Mouse (Mus musculus): ENCODE measurements around the gene Abca13. TPM values are rescaled to one million over a fixed set of nuclear protein-coding genes. Genes with fewer than 3 reads are reported as not detected.
"Not testable (repeated sequence)": the region's sequence is repeated elsewhere in the genome, so short reads cannot be mapped to it uniquely, and the experiment has no call there.

The Abca13 gene
- polyA plus RNA-seq, 1 experiment: 0.04 TPM

DNA sequence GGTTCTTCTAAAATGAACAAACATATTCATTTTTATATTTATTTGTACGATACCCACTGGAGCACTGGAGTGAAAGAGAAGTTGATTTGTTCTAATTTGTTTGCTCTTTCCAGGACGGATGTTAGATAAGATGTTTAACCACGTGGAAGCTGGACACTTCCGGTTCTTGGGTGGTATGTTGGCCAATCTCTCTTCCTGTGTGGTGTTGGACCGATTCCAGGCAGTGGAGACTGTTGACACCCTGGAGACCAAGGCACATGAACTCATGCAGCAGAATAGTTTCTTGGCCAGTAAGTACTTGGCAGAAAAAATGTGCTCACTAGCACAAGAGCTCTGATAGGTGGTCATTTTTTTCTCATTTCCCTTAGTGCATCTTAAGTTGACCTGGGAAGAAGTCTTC is 181.4 kb downstream of the Abca13 start:
- H3K4me1 ChIP-seq (ENCODE audit: control insufficient read depth, insufficient read depth, low read length): no peaks in the 10 kb centered on the region
- H3K4me3 ChIP-seq (ENCODE audit: control insufficient read depth, low read depth, low read length): no peak overlapping the region
- TF ChIP-seq POLR2A (IDR thresholded peaks at IDR 0.05; ENCODE audit: control insufficient read depth, low read depth, low read length): no peak
- TF ChIP-seq CTCF (IDR thresholded peaks at IDR 0.05; ENCODE audit: control insufficient read depth, insufficient read depth, insufficient replicate concordance, low read depth, low read length): no peak
- no peaks in the 10 kb centered on the region for H3K27me3 ChIP-seq (ENCODE audit: control insufficient read depth, insufficient read depth, low read length)
- H3K36me3 ChIP-seq (ENCODE audit: control insufficient read depth, insufficient read depth, low read length): no peaks in the 10 kb centered on the region
- H3K27ac ChIP-seq (ENCODE audit: control insufficient read depth, insufficient read depth, low read depth, low read length): no peak overlapping the region

DNA sequence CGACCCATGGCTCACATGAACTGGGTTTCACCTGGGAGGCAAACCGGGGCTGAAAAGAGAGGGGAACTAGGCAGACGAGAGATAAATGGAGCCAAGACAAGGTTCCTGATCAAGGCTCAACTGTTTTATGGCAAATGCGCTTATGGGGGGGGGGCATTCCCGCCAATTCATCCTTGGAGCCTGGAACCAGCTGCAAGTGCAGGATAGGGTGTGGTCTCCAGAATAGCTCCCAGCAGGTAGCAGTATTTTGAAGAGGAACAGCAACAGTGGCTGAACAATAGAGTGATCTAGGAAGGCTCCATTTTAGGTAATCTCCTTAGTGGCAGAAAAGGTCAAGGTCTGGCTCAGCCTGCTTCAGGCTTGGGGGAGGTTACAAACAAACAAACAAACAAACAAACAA is 182.7 kb downstream of the Abca13 start:
- not testable (repeated sequence) for H3K4me1 ChIP-seq (ENCODE audit: control insufficient read depth, insufficient read depth, low read length); H3K4me3 ChIP-seq (ENCODE audit: control insufficient read depth, low read depth, low read length); H3K36me3 ChIP-seq (ENCODE audit: control insufficient read depth, insufficient read depth, low read length); H3K27me3 ChIP-seq (ENCODE audit: control insufficient read depth, insufficient read depth, low read length); H3K27ac ChIP-seq (ENCODE audit: control insufficient read depth, insufficient read depth, low read depth, low read length)

DNA sequence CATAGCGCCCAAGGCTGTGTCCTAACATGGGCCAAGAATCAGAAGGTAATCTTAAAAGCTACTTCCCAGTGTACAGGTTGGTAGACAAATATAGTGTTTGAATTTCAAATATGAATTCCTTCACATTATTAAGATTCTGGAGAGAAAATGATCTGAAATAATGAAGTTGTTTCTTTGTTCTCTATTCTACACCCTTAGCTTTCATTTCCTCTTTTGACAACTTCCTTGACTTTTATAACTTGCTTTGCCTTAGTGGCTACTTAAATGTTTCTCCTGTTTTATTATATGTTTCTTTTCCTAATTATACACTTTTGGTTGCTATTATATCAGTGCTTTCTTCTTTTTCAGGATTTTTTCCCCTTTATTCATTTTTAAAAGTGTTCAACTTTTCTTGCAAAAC is 196.8 kb downstream of the Abca13 start:
- TF ChIP-seq CTCF (IDR thresholded peaks at IDR 0.05; ENCODE audit: control insufficient read depth, insufficient read depth, insufficient replicate concordance, low read depth, low read length) (no peak), POLR2A (IDR thresholded peaks at IDR 0.05; ENCODE audit: control insufficient read depth, low read depth, low read length) (no peak)
- H3K27me3 ChIP-seq (ENCODE audit: control insufficient read depth, insufficient read depth, low read length): no peaks in the 10 kb centered on the region
- H3K36me3 ChIP-seq (ENCODE audit: control insufficient read depth, insufficient read depth, low read length): no peaks in the 10 kb centered on the region
- no peak overlapping the region for H3K27ac ChIP-seq (ENCODE audit: control insufficient read depth, insufficient read depth, low read depth, low read length)
- no peak overlapping the region for H3K4me3 ChIP-seq (ENCODE audit: control insufficient read depth, low read depth, low read length)
- H3K4me1 ChIP-seq (ENCODE audit: control insufficient read depth, insufficient read depth, low read length): no peaks in the 10 kb centered on the region

DNA sequence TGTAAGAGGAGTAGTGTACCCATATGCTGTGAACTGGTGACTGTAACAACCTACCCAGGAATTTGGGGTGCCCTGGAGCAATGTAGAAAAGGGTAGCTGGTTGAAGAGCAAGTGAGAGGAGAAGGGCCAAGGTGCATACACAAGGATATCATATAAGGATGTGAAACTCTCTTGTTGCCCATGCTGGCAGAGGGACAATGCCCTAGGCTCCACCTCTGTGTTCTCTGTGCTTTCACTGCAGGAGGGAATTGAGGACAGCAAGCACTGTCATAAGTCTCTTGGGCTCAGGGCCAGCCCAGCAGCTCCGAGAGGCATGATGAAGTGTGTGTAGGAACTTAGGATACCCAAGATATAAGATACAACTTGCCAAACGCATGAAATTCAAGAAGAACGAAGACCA is 225.2 kb downstream of the Abca13 start:
- Histone ChIP-seq H3K4me1 (ENCODE audit: control insufficient read depth, insufficient read depth, low read length) (no peaks in the 10 kb centered on the region), H3K36me3 (ENCODE audit: control insufficient read depth, insufficient read depth, low read length) (no peaks in the 10 kb centered on the region), H3K4me3 (ENCODE audit: control insufficient read depth, low read depth, low read length) (no peak overlapping the region), H3K27ac (ENCODE audit: control insufficient read depth, insufficient read depth, low read depth, low read length) (no peak overlapping the region), H3K27me3 (ENCODE audit: control insufficient read depth, insufficient read depth, low read length) (no peaks in the 10 kb centered on the region)
- TF ChIP-seq POLR2A (IDR thresholded peaks at IDR 0.05; ENCODE audit: control insufficient read depth, low read depth, low read length): no peak
- no peak for TF ChIP-seq CTCF (IDR thresholded peaks at IDR 0.05; ENCODE audit: control insufficient read depth, insufficient read depth, insufficient replicate concordance, low read depth, low read length)

DNA sequence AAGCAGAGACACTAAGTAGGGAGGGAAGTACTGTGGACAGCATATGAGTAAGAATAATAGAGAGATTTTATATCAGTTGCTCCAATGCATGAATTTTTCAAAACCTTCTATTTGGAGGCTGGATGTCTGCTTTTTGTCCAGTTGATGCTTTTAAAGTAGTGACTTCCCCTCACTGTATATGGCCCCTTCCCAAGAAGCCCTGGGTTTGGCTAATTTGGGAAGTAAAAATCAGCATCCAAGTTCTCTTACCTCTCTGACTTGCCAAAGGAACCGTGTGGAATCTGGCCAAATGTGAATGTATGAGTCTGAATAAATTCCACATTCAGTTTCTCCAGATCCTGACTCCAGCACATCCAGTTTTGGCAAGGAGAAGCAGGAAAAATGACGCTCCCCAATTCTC is 228.5 kb downstream of the Abca13 start:
- Histone ChIP-seq H3K4me1 (ENCODE audit: control insufficient read depth, insufficient read depth, low read length) (no peaks in the 10 kb centered on the region), H3K4me3 (ENCODE audit: control insufficient read depth, low read depth, low read length) (no peak overlapping the region), H3K27ac (ENCODE audit: control insufficient read depth, insufficient read depth, low read depth, low read length) (no peak overlapping the region), H3K36me3 (ENCODE audit: control insufficient read depth, insufficient read depth, low read length) (no peaks in the 10 kb centered on the region), H3K27me3 (ENCODE audit: control insufficient read depth, insufficient read depth, low read length) (no peaks in the 10 kb centered on the region)
- TF ChIP-seq CTCF (IDR thresholded peaks at IDR 0.05; ENCODE audit: control insufficient read depth, insufficient read depth, insufficient replicate concordance, low read depth, low read length): no peak
- TF ChIP-seq POLR2A (IDR thresholded peaks at IDR 0.05; ENCODE audit: control insufficient read depth, low read depth, low read length): no peak

DNA sequence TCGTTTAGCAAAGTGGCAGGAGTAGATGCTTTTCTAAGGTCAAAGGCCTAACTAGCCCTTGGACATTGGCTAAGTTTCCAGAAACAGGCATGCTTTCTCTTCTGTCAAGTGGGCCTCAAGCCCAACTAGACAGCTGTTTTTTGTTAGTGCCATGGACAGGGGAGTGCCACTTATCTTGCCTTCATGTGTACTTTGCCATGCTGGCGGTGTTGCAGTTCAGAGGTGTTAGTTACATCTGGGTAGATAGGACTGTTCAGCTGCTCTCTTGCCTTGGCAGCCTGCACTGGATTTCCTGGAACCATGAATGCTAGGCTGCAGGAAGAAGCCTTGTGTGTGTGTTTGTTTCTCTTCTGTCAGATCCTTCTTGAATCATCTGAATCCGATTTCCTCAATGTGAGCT is 235.7 kb downstream of the Abca13 start:
- TF ChIP-seq CTCF (IDR thresholded peaks at IDR 0.05; ENCODE audit: control insufficient read depth, insufficient read depth, insufficient replicate concordance, low read depth, low read length): no peak
- TF ChIP-seq POLR2A (IDR thresholded peaks at IDR 0.05; ENCODE audit: control insufficient read depth, low read depth, low read length): no peak
- Histone ChIP-seq H3K4me1 (ENCODE audit: control insufficient read depth, insufficient read depth, low read length) (no peaks in the 10 kb centered on the region), H3K4me3 (ENCODE audit: control insufficient read depth, low read depth, low read length) (no peak overlapping the region), H3K36me3 (ENCODE audit: control insufficient read depth, insufficient read depth, low read length) (no peaks in the 10 kb centered on the region), H3K27me3 (ENCODE audit: control insufficient read depth, insufficient read depth, low read length) (no peaks in the 10 kb centered on the region), H3K27ac (ENCODE audit: control insufficient read depth, insufficient read depth, low read depth, low read length) (no peak overlapping the region)

DNA sequence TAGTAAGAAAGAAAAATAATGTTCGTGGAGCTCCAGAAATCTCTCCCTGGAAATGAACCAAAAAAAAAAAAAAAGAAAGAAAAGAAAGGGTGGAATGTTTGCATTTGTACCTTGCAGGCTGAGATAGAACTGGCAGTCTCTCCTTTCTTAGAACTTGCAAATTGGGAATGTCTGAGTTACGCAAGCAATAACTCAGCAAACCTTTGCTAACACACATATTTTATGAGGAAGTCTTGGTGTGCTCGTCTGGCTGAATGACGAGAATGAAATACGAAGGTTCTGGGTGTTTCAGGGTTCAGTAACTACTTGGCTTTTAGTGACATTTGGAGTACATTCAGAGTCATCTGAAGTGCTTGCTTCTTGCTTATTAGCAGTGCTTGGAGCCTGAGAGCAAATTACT is 241.1 kb downstream of the Abca13 start:
- no peak overlapping the region for H3K4me3 ChIP-seq (ENCODE audit: control insufficient read depth, low read depth, low read length)
- H3K36me3 ChIP-seq (ENCODE audit: control insufficient read depth, insufficient read depth, low read length): no peaks in the 10 kb centered on the region
- no peaks in the 10 kb centered on the region for H3K4me1 ChIP-seq (ENCODE audit: control insufficient read depth, insufficient read depth, low read length)
- TF ChIP-seq CTCF (IDR thresholded peaks at IDR 0.05; ENCODE audit: control insufficient read depth, insufficient read depth, insufficient replicate concordance, low read depth, low read length) (no peak), POLR2A (IDR thresholded peaks at IDR 0.05; ENCODE audit: control insufficient read depth, low read depth, low read length) (no peak)
- no peak overlapping the region for H3K27ac ChIP-seq (ENCODE audit: control insufficient read depth, insufficient read depth, low read depth, low read length)
- H3K27me3 ChIP-seq (ENCODE audit: control insufficient read depth, insufficient read depth, low read length): no peaks in the 10 kb centered on the region

DNA sequence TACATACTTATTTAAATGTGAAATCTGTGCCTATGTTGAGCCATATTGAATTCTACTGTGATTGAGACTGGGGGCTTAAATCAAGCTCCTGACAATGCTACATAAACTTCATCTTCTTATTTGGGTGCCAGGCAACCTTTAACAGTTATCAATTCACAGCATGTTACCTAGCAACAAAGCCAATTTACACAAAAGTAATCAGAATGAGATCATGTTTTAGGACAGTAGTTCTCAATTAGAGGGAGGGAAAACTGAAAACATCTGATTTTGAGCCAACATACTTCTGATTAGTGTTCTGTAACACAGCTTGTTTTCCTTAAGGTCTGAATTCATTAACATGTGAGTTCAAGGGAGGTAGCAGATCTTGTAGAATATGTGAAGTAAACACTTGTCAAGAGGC is 244.9 kb downstream of the Abca13 start:
- H3K27ac ChIP-seq (ENCODE audit: control insufficient read depth, insufficient read depth, low read depth, low read length): no peak overlapping the region
- H3K36me3 ChIP-seq (ENCODE audit: control insufficient read depth, insufficient read depth, low read length): no peaks in the 10 kb centered on the region
- no peak overlapping the region for H3K4me3 ChIP-seq (ENCODE audit: control insufficient read depth, low read depth, low read length)
- TF ChIP-seq CTCF (IDR thresholded peaks at IDR 0.05; ENCODE audit: control insufficient read depth, insufficient read depth, insufficient replicate concordance, low read depth, low read length): no peak
- no peak for TF ChIP-seq POLR2A (IDR thresholded peaks at IDR 0.05; ENCODE audit: control insufficient read depth, low read depth, low read length)
- H3K27me3 ChIP-seq (ENCODE audit: control insufficient read depth, insufficient read depth, low read length): no peaks in the 10 kb centered on the region
- H3K4me1 ChIP-seq (ENCODE audit: control insufficient read depth, insufficient read depth, low read length): no peaks in the 10 kb centered on the region

Measured in testis, adult 2 months (tissue).